Mouse (Mus musculus) small intestine, adult 2 months (tissue): ENCODE measurements around the gene Gfra1.

Experiments
- CTCF ChIP-seq: fragments of 200-500 bp; IDR thresholded peaks from 2 replicates; pipeline ENCODE4 v1.5.1; 2012; ENCODE audit warnings: low read depth, mild to moderate bottlenecking, control low read depth, inconsistent platforms, low read length, moderate library complexity, mixed read lengths; ENCODE audit not compliant: insufficient replicate concordance, insufficient read length; ENCODE audit errors: extremely low read depth
- POLR2A ChIP-seq: fragments of 200-500 bp; IDR thresholded peaks from 2 replicates; pipeline ENCODE4 v1.6.1; 2012; ENCODE audit warnings: low read depth, mild to moderate bottlenecking, control low read depth, inconsistent platforms, low read length, moderate library complexity

- TF ChIP-seq CTCF (no peak), POLR2A (no peak)
Measured at GRCm38 (mm10) chr19:58243604-58244003, 212.1 kb downstream of the Gfra1 start.
